Mouse (Mus musculus): ENCODE measurements around the gene Zg16.

DNA sequence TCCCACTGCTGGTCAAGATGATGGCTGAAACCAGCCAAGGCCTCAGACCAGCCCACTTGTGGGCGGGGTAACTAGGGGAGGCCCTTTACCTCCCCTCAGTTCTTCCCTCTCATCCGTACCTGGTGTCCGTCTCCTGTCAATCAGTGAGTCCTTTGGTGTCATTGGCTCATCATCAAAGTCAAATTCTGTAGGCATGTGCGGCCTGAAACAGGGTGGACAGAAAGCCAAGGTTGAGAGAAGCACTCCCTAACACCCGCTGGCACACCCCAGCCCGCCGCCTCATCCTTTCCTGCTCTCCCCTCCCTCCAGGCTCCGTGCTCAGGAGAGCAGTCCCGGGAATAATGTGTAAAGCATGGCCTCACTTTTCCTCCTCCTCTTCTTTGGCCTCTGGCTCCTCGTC lies 71.0 kb downstream of the Zg16 start:
- TF ChIP-seq POLR2A (IDR thresholded peaks at IDR 0.05; ENCODE audit: extremely low read depth, insufficient read depth, low read length) (no peak), CTCF (IDR thresholded peaks at IDR 0.05; ENCODE audit: extremely low read depth, insufficient read depth, low read length) (no peak)
